Mouse (Mus musculus) c-Kit-positive CD71-negative TER-119-negative erythroid progenitor cells, embryonic 14.5 days (primary cell): ENCODE results near the gene Snx3.

Experiments used
- DNase-seq: peaks from one replicate; pipeline ENCODE4 v3.0.0-alpha.2; 2013; ENCODE audit warnings: low read depth

Gene Snx3

DNA sequence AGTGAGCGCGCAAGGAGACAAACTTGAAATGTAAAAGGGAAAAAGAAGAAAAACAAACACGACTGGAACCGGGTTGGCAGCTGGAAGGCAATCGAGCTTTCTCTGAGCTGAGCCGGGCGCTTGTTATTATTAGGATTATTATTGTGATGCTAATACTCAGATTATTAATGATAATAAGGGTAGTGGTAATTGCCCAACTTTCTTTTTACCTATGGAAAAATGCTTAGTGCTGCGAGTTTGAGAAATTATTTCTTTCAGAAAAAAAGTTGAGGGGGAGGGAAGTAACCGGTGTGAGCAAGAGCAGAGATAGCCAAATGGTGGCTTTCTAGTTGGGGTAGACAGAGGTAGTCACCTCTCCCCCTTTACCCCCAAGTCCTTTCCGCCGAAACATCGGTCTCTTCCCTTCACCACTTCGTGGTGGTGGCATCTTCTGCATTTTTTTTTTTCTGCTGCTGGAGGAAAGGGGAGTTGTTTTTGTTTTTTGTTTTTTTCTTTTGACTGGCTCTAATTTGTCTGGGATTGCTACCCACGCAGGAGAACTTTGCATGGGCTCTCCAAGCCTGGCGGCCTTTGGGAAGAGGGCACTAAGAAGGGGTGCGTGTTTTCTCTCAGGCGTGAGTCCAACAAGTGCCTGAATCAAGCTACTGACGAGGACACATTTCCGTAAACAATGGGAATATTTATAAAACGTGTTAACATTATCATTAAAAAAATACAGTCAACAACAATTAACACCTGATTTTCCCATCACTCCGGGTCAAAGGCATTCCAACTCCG lies 77.1 kb downstream of the Snx3 start:
- no peak for DNase-seq

DNA sequence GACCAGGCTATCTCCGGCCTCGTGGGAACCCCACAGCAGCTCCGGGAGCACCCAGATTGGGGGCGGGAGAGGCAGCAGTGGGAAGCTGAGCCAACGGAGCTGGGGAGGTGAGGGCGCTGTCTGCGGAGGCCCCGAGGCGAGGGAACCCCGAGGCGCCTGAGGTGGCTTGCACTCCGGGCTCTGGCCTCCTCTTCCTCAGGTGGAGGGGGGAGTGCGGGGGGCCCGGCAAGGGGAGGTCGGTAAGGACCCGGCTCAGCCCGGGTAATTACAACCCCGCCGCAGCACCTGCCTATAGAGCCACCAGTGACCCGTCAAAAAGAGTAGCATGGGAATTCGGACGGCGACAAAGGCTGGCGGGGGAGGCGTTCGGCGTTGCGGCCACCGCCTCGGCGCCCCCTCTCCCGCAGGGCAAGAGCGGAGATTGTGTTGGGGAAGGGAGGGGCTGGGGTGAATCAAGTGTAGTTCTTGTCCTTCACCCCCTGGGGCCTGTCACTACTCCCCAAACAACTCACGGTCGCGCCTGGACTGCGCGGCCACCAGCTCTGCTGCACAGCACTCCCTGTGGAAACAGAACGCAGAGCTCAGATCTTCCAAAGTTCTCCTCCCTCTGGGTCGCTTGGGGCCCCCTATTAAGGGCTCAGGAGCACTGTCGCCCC lies 77.8 kb downstream of the Snx3 start:
- DNase-seq: no peak

DNA sequence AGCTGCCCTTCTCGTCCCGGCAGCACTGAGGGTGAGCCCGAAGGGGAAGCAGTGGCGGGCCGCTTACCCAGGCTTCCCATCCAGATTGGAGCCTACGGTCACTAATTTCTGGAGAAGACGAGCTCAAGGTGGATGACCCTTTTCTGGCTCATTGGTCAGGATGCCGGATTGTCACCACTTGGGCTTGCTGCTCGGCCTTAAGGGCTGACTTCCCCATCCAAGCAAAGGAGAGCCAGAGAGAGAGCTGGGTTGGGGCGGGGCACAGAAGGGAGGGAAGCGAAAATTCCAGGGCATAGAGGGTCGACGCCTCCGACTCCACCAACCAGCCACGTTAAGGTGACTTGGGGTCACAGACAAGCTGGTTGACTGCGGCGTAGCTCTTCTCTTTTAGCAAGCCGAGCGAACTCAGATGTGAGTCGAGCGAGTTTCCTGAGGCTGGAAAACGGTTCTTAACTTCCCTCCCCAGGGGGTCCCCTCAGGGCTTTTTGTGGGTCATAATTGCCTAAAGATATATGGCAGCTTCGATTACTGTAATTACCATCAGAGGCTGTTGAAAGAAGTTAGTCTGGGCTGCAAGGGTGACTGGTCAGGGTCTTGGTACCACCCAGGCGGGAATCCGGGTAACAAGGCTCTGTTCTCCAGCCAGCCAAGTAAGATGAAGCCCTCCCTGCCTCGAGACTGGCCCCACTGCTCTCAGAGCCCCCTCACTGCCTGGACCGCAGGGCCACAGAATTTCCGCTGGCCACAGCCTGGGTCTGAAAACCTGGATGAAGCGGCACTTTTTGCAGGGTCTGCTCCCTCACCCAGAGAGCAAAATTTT lies 78.5 kb downstream of the Snx3 start:
- no peak for DNase-seq

DNA sequence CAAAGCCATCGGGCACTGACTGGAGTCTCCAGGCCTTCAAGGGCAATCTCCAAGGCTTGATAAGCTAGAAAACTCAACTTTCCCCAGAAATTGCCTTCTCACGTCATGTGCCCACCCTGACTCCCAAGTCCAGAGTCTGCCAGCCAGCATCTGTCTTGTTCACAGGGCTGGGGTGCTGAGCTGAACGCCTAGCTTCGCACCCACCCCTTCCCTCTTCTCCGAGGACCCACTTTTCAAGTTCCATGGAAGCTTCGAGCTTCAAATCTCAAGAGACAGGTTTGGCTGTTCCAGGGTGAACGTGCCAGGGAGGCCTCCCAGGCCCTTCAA lies 79.1 kb downstream of the Snx3 start:
- DNase-seq: no peak

DNA sequence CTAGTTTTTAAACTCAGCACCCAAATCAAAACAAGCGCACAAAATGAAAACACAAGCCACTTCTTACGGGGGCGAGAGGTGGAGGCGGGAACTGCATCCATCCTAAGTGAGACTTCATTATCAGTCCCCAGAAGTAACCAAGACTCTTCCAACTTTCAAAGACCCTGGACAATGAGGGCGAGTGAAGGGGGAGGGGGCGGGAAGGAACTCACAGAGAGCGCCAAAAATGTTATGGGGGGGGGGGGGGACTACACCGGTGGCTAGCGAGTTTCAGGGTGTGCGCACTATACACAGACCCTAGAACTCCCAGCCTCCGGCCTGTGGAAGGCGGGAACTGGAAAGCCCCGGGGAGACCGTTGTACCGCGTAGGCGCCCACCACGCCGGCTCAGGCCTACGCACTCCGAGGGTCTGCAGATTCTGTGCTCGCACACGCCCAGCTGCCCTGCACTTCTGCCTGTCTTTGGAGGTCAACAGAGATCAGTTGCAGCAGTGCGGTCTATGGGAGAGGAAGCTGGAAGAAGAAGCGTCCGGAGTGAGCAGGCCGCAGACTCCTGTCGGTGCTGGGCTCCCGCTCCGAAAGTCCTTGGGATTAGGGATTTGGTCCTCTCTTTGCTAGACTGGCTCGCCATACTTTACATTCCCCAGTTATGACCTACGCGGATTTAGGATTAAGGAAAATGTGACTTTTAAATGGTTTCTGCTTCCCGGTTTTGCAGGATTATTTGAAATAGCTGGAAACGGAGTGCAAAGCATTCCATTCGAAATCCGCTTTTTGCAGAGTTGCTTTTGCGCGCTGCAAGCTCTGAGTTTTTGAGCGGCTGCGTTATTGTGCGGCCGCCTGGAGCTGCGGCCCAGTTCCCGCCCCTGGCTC lies 80.1 kb downstream of the Snx3 start:
- DNase-seq: no peak

DNA sequence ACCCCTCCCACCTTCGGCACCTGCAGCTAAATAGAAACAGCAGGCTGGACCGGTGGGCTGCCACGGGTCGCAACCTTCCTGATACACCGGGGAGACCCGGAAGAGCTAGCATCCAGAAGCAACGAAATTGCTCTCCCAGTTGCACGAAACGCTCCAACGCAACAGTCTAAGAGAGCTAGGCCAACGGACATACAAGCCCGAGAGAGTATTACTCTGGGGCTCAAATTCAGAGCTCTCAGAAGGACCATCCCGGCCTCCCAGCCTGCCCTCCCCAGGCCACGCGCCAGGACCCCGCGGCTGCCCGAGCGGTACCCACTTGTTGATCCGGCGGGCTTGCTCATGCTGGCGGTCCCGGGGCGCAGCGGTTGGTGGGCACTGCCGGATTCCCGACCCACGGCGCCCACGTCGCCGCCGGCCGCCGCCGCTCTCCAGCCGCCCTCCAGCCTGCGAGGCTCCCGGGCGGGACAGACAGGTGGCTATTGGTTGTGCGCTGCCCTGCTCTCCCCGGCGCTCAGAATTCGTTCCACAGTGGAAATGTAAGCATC lies 80.8 kb downstream of the Snx3 start:
- no peak for DNase-seq

DNA sequence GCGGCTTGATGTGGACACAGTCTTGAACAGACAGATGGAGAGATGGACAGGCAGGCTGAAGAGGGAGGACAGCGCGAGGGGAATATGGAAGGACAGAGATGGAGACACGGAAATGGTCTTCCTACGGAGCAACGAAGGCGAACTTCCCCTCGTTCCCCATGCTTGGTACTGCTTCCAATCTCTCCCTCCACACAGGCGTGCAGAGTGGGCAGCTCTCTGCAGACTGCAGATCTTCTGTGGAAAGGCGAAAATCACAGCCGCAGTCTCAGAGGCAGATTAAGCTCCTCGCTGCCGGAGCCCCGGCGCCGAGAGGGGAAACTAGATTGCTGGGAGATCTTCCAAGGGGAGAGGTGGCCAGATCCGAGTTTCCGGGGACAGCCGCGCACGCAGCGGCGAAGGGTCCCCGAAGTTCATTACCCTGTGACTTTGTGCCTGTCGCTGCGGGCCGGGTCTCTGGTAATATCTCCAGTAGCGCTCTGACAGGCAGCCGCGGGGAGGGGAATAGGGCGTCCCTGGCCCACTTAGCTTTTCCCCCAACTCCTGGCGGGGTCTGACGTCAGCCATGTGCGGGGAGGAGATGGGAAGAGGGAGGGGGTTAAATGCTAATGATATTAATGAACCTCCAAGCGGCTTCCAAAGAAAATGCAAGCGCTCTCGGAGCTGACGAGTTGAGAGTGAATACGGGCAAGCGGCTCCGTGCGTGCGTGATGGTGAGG lies 81.5 kb downstream of the Snx3 start, which contains the start of the genes Nr2e1 and Ostm1:
Gene Nr2e1 (minus strand): TSS at position 476 of the 716 bp plus-strand sequence.
Gene Ostm1 (plus strand): TSS at position 666 of the 716 bp plus-strand sequence.
- no peak for DNase-seq

DNA sequence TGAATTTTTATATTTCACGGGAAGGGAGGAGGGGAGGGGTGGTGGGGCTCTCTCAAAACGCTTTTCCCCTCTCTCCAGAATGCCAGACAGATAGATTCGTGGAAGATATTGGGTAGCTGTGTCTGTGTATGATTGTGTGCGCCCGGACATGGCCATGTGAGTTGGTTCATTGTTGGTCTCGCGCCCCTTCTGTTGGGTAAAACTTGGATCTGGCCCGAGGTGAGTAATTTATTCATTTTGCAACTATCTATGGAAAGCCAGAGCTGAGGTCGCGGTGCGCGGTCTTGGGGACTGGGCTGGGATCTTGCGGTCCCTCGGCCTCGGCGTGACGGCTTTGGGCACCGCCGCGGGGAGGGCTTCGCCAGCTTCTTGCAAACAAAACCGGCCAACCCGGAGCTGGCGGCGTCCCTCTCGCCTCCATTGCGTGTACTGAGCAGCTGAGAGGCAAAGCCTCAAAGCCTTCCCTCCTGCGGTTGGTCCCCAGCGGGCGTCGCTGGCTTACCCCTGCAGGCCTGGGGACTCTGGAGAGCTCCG lies 82.1 kb downstream of the Snx3 start:
- DNase-seq: no peak

DNA sequence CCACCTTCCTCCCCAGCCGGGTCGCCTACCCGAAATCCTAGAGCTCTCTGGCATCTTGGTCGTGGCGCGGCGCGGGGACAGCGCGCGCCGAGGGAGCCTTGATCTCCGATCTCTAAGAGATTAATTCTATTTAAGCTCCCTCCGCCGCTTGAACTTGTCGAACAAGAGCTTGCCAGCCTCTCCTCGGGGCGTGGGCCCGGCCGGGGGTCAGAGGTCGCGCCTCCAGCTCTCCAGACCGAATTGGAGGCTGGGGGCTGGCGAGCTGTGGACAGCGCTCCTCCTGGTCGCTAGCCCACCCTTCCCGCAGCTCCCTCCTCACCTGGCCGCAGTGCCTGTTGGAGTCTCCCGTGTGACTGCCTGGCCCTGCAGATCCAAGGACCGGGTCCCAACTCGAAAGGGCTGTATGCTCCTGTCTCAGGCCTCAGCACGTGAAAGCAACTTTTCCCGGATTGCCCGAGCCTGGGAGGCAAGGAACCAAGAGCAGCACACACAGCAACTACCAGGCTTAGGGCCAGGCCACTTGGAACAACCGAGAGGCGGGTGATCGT lies 82.7 kb downstream of the Snx3 start:
- DNase-seq: no peak
